Mouse (Mus musculus) hindbrain, postnatal 0 days (tissue): ENCODE measurements at regions not wholly inside any gene's neighbourhood (a gene's known extent, or its start where the extent isn't known, plus 50 kb on each side); places are given as distances from the start of the nearest gene placed in this dataset.

Source experiments
- ATAC-seq: fragments of 200-750 bp; cut with Nextera tagmentation; 2 replicates; pipeline ENCODE4 v1.8.0; 2017; ENCODE audit warnings: mild to moderate bottlenecking, moderate TSS enrichment, moderate library complexity
- DNase-seq: peaks from one replicate; pipeline ENCODE4 v3.0.0-alpha.2; 2015; ENCODE audit warnings: low spot score
- H3K27ac ChIP-seq: fragments of 300-500 bp; sonication (generic); 2 replicates; pipeline ENCODE4 v1.5.1; 2014; ENCODE audit warnings: mild to moderate bottlenecking
- H3K27me3 ChIP-seq: fragments of 300-500 bp; sonication (generic); 2 replicates; pipeline ENCODE4 v1.6.1; 2014; ENCODE audit warnings: low read length, mixed read lengths; ENCODE audit not compliant: insufficient read depth
- H3K36me3 ChIP-seq: fragments of 300-500 bp; sonication (generic); 2 replicates; pipeline ENCODE4 v1.6.1; 2014; ENCODE audit warnings: low read length, mixed read lengths; ENCODE audit not compliant: insufficient read depth
- H3K4me1 ChIP-seq: fragments of 300-500 bp; sonication (generic); 2 replicates; pipeline ENCODE4 v1.6.1; 2014; ENCODE audit warnings: antibody characterized with exemption, low read length, mixed read lengths; ENCODE audit not compliant: insufficient read depth
- H3K4me2 ChIP-seq: fragments of 300-500 bp; sonication (generic); 2 replicates; pipeline ENCODE4 v1.6.1; 2014; ENCODE audit warnings: low read depth, mild to moderate bottlenecking, low read length, moderate library complexity, mixed read lengths
- H3K4me3 ChIP-seq: fragments of 300-500 bp; sonication (generic); 2 replicates; pipeline ENCODE4 v1.5.1; 2014; ENCODE audit warnings: low read length
- H3K9ac ChIP-seq: fragments of 300-500 bp; sonication (generic); replicated peaks from 2 replicates; pipeline ENCODE4 v1.6.1; 2014; ENCODE audit warnings: mild to moderate bottlenecking, low read length, moderate library complexity, mixed read lengths
- H3K9me3 ChIP-seq: fragments of 300-500 bp; sonication (generic); 2 replicates; pipeline ENCODE4 v1.6.1; 2016; ENCODE audit warnings: low read length, mixed read lengths
- CTCF ChIP-seq: IDR thresholded peaks from 2 replicates; pipeline ENCODE4 v1.5.1; 2016; ENCODE audit warnings: antibody characterized with exemption, control low read depth, low read depth
- WGBS: fragments of 180-500 bp; shearing (Covaris S2); extraction: QIAGEN DNeasy Blood & Tissue Kit; methylation state at CpG from one replicate; pipeline ENCODE4 v1.1.7; 2014; 5-methylcytosine and 5-hydroxymethylcytosine counted together

DNA sequence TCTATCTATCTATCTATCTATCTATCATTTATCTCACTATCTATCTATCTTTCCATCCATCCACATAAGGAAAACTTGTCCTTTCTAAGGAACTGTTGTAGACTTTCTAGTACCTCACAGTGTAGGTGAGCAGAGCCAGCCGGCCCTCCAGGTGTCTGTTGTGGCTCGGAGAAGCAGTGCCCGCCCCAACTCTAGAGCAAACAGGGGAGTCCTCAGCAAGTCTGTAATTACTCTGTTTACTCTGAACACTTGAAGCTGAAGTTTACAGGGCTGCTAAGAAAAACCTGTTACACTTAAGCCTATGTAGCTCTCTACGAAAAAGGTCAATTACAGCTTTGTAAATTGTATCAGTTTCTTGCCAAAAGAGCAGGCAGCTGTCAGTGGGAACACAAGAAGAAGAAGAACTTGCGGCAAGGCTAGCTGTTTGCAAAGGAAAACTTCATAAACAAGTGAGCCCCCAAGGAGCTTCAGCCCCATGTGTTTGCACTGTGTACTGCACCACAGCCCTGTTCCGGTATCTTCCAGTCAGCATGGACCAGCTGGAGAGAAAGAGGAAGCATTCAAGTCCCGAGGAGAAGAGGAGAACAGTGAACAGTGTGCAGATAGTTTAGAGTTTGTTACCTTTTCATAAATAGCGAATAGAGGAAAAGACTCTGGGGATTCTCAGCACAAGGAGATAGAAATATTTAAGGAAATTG lies 122.2 kb upstream of the Marcks start:
- no peak for ATAC-seq
- H3K4me1 ChIP-seq: no peaks in the 10 kb centered on the region
- DNase-seq: peak; percentile 14
- no peak overlapping the region for H3K4me3 ChIP-seq
- no peaks in the 10 kb centered on the region for H3K27me3 ChIP-seq
- H3K36me3 ChIP-seq: no peaks in the 10 kb centered on the region
- no peak overlapping the region for H3K27ac ChIP-seq
- H3K4me2 ChIP-seq: no peak overlapping the region
- WGBS: 75% methylated on average over 8 of the region's 8 CpGs
- no peaks in the 10 kb centered on the region for H3K9me3 ChIP-seq
- peak; percentile 26; the same call in 1 of the 2 replicates for TF ChIP-seq CTCF
- H3K9ac ChIP-seq: no peak overlapping the region

- no peaks in the 10 kb centered on the region for H3K9me3 ChIP-seq
- H3K27ac ChIP-seq: no peak overlapping the region
- H3K4me1 ChIP-seq: no peaks in the 10 kb centered on the region
- H3K27me3 ChIP-seq: no peaks in the 10 kb centered on the region
- WGBS: 88% methylated on average over 3 of the region's 3 CpGs
- TF ChIP-seq CTCF: no peak
- no peaks in the 10 kb centered on the region for H3K36me3 ChIP-seq
- no peak overlapping the region for H3K4me3 ChIP-seq
- ATAC-seq (no peak), DNase-seq (no peak)
- no peak overlapping the region for H3K4me2 ChIP-seq
- H3K9ac ChIP-seq: no peak overlapping the region
Observed at GRCm38 (mm10) chr10:37259186-37259585, 120.5 kb upstream of the Marcks start.

- Histone ChIP-seq H3K27ac (no peak overlapping the region), H3K4me1 (no peaks in the 10 kb centered on the region), H3K36me3 (no peaks in the 10 kb centered on the region), H3K27me3 (no peaks in the 10 kb centered on the region), H3K4me2 (no peak overlapping the region), H3K4me3 (no peak overlapping the region), H3K9ac (no peak overlapping the region), H3K9me3 (no peaks in the 10 kb centered on the region)
- ATAC-seq (no peak), DNase-seq (no peak)
- TF ChIP-seq CTCF: no peak
- 72% methylated on average over 6 of the region's 6 CpGs for WGBS
Observed at GRCm38 (mm10) chr10:37257544-37257943, 118.8 kb upstream of the Marcks start.

DNA sequence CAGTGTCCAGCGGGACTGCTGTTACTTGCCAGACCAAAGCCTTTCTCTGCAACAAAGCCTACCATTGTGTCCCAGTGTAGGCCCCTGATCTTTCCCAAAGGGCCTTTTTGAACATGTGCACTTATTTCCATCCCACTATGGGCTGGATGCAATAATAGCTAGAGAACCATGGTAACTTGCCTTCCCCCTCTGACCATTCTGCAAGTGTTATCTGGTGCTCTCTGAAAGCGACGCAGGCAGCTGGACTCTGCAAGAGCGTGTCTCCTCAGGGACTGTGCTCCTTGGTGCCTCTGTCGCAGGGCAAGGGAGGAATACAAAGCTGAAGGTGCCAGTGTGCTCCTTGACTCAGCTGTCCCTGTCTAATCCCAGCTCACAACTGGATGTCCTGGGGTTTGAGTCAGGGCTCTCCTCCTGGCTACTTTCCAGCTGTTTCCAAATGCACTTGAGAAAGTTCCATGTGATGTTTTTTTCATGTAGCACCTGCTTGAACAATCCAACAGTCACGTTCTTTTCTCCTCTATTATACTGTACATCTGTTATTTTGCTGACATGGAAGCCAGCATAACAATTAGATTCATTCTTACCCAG lies 112.3 kb upstream of the Marcks start:
- ATAC-seq (peak; percentile 84), DNase-seq (peak; percentile 55)
- Histone ChIP-seq H3K27ac (peak overlapping the region; percentile 57; the same call in 1 of the 2 replicates), H3K9ac (no peak overlapping the region), H3K4me3 (no peak overlapping the region), H3K36me3 (no peaks in the 10 kb centered on the region), H3K4me1 (no peaks in the 10 kb centered on the region; the same call in 1 of the 2 replicates), H3K4me2 (no peak overlapping the region), H3K9me3 (no peaks in the 10 kb centered on the region), H3K27me3 (no peaks in the 10 kb centered on the region)
- 35% methylated on average over 6 of the region's 6 CpGs for WGBS
- no peak for TF ChIP-seq CTCF

GRCm38 (mm10) chr10:37250157-37250556 lies 111.4 kb upstream of the Marcks start:
- no peaks in the 10 kb centered on the region for H3K36me3 ChIP-seq
- H3K27me3 ChIP-seq: no peaks in the 10 kb centered on the region
- H3K4me2 ChIP-seq: no peak overlapping the region
- no peak overlapping the region for H3K4me3 ChIP-seq
- no peak for TF ChIP-seq CTCF
- H3K9ac ChIP-seq: no peak overlapping the region
- DNase-seq: peak; percentile 28
- no peaks in the 10 kb centered on the region; the same call in 1 of the 2 replicates for H3K4me1 ChIP-seq
- 54% methylated on average over 2 of the region's 2 CpGs for WGBS
- H3K9me3 ChIP-seq: no peaks in the 10 kb centered on the region
- H3K27ac ChIP-seq: no peak overlapping the region
- no peak for ATAC-seq

DNA sequence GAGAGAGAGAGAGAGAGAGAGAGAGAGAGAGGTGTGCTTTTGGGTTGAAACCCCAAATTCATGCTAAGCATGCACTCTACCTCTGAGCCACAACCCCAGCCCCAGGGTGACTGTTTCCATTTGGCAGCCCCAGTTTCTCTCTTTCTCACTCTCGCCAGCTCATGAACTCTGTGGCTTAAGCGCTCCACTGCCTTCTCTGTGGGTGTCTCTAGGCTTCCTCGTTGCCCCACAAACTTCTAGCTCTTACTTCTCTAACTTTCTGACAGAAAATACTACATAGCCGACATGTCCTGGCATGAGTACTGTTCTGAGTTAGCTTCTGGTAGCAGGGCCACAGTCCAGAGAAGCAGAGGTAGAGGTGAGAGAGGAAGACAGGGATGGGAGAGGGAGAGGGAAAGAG lies 110.8 kb upstream of the Marcks start:
- H3K4me1 ChIP-seq: no peaks in the 10 kb centered on the region; the same call in 1 of the 2 replicates
- no peak for DNase-seq
- no peak overlapping the region for H3K4me2 ChIP-seq
- no peak for ATAC-seq
- WGBS: 75% methylated on average over 4 of the region's 4 CpGs
- no peak overlapping the region for H3K4me3 ChIP-seq
- no peaks in the 10 kb centered on the region for H3K27me3 ChIP-seq
- TF ChIP-seq CTCF: no peak
- no peak overlapping the region for H3K27ac ChIP-seq
- no peaks in the 10 kb centered on the region for H3K9me3 ChIP-seq
- no peak overlapping the region for H3K9ac ChIP-seq
- H3K36me3 ChIP-seq: no peaks in the 10 kb centered on the region

DNA sequence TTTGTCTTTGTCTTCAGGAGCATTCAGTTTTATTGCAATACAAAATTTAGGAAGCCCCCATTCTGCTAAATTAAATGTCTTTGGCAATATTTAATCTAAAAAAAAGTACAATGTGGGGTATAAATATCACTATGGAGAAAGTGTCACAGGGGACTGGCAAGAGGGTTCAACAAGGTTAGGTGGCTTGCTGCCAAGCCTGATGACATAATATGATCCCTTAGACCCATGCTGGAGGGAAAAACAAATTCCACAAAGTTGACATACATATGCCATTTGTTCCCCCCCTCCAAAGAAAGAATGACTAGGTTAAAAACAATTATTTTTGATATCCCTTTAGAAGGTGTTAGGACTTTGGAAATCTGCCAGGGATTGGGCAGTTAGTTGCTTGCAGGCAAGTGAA lies 108.4 kb upstream of the Marcks start:
- no peak overlapping the region for H3K4me2 ChIP-seq
- DNase-seq: no peak
- no peak overlapping the region for H3K9ac ChIP-seq
- H3K9me3 ChIP-seq: no peaks in the 10 kb centered on the region
- H3K4me1 ChIP-seq: no peaks in the 10 kb centered on the region; the same call in 1 of the 2 replicates
- H3K36me3 ChIP-seq: no peaks in the 10 kb centered on the region
- no peaks in the 10 kb centered on the region for H3K27me3 ChIP-seq
- H3K4me3 ChIP-seq: no peak overlapping the region
- H3K27ac ChIP-seq: no peak overlapping the region
- no peak for ATAC-seq
- no peak for TF ChIP-seq CTCF
